Mouse (Mus musculus) bone marrow macrophage, adult 2 months (primary cell): ENCODE data around the gene Tanc1.
"Not testable (repeated sequence)": the region's sequence is repeated elsewhere in the genome, so short reads cannot be mapped to it uniquely, and the experiment has no call there.

Source experiments
- CTCF ChIP-seq: IDR thresholded peaks from 2 replicates; pipeline ENCODE4 v1.5.1; 2012; ENCODE audit warnings: low read depth, mild to moderate bottlenecking, low read length, moderate library complexity
- POLR2A ChIP-seq: IDR thresholded peaks from 2 replicates; pipeline ENCODE4 v1.6.1; 2012; ENCODE audit warnings: mild to moderate bottlenecking, low read depth, low read length, borderline replicate concordance

- not testable (repeated sequence) for TF ChIP-seq CTCF, POLR2A
These were observed 240.0 kb downstream of the Tanc1 start for GRCm38 (mm10) chr2:59851885-59852284.
